Mouse (Mus musculus) right cerebral cortex, postnatal 14 days (tissue): ENCODE measurements around the gene Btg3.

Experiments
- DNase-seq: peaks from one replicate; pipeline ENCODE4 v3.0.0; 2022

Btg3 gene

DNA sequence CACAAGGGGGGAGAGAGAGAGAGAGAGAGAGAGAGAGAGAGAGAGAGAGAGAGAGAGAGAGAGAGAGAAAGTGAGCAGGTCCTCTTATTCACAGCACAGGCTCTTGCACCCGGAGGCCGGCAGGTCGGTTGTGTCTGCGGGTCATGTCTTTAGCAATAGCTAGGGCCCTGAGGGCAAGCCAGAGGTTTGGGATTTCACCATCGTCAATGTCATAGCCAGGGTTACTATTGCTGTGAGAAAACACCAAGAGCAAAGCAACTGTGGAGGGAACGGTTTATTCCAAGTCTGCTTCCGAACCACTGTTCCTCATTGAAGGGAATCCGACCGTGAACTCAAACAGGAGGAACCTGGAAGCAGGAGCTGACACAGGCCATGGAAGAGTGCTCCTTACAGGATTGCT lies 80.9 kb downstream of the Btg3 start:
- DNase-seq, result no peak

DNA sequence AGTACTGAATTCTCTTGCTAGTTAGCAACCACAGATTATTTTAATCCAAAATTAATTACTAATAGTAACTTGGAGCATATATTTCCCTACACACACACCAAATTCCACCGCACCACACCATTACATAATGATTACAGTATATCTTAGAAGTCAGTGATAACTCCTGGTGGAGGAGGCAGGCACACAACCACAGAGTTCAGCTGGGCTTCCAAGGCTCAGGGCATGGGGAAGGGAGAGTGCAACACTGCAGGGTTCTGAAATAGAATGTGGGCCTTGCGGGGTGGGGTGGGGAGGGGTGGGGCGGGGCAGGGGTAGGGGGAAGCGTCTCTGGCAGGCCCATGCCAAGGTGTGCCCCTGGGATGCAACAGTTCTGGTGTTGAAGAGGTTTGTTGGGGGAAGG lies 81.4 kb downstream of the Btg3 start:
- DNase-seq, result no peak

DNA sequence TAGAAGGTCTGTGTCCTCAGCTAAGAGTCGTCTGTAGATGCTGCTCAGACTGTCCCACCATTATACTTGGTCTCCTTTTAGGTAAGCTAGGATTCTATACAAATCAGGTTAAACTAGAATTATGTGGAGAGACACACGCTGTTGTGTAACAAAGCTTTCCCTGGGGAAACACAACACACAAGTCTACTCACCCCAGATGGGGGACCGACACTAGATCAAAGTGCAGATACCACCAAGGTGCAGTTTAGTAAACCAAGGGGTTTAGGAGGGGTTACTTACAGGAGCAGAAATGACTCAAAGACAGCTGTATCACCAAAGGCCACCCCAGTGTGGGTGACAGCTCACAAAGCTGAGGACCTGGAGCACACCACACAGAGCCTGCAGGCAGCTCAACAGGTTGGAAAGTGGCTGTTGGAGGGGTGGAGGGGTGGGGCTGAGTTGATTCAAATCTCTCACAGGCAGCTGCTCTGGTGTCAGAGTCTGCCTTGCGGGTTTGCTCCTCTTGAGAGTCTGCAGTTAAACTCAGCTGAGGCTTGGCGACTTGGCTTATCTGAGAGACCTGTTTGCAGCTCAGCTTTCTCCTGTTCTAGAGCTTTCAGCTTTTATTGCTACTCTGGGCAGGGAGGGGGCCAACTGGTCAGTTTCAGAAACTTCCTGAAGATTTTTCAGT lies 82.3 kb downstream of the Btg3 start:
- DNase-seq, result no peak

DNA sequence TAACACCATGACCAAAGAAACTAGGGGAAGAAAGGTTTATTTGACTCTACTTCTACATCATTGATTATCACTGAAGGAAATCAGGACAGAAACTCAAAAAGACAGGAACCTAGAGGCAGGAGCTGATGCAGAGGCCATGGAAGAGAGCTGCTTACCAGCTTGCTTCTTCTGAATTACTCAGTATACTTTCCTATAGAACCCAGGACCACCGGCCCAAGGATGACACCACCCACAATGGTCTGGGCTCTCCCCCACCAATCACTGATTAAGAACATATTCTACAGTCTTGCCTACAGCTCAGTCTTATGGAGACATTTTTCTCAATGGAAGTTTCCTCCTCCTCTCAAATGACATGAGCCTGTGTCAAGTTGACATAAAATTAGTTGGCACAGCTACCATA lies 82.9 kb downstream of the Btg3 start:
- no peak for DNase-seq

DNA sequence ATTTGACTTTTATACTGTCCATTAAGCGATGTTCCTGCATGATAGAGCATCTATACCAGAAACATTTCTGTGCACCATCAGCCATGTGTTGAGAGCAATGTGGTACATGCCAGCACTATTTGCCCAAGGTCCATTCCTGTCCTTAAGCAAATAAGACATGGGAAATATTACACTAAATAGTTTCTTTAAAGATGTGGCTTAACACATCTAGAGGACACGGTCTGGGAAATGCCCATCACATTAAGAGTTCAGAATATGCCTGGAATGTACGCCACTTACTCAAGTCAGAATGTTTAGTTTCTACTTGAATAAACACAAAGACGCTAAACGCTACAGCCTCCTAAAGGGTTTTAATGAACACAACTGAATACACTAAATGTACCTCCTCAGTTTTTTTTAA lies 93.8 kb downstream of the Btg3 start:
- DNase-seq, result no peak
